Mouse (Mus musculus): ENCODE data around the gene Mrtfa.

Gene Mrtfa

DNA sequence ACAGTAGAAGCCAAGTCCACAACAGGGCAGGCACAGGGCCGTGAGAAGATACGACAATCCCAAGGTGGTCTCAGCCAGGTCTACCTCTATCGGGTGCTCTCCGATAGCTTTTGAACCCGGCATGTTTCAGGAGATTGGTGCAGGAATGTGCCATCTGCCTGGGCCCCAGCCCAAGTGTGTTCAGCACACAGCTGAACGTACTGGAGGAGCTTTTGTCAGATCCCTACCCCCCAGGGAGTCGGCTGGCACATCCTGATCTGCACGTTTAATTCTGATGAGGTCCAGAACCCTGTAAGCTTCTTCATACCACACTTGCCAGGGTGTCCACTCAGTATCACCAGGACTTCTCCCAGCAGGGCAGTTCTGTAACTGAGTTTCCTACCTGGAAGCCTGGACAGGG lies 127.9 kb downstream of the Mrtfa start:
- peak; percentile 34 to 44 for DNase-seq

DNA sequence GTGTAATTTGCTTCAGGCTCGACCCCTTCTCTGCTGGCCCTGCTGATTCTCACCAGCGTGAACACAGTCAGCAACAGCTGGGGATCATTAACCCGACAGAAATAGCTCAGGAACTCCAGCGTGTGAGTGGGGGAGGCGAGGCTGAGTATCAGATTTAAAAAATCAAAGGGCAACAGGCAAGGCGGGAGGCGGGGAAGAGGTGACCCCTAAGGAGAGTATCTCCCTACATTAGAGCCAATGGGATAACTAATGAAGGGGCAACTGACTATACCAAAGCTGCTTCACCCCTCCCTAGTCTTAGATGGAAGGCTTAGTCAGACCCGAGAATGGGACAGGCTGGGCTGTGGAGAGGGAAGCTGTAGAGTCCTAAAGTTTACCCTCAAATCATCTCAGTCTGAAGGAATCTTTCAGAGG lies 128.4 kb downstream of the Mrtfa start:
- DNase-seq = peak; percentile 79 to 85

DNA sequence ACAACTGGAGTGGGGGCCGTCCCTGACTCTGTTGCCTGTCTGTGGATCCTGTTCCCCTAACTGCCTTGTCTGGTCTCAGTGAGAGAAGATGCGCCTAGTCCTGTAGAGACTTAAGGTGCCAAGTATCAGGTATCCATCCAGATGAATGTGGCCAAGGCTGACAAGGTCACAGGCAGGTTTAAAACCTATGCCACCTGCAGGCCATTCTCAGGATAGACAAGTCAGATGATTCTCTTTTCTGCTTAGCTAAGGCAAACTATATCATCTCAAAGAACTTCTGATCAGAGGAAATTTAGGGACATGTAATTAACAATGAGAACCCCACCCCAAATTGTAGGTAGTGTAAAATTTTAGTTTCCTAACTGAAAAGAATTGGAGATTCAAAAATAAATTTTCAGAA lies 129.6 kb downstream of the Mrtfa start:
- peak; percentile 17 to 24 for DNase-seq

DNA sequence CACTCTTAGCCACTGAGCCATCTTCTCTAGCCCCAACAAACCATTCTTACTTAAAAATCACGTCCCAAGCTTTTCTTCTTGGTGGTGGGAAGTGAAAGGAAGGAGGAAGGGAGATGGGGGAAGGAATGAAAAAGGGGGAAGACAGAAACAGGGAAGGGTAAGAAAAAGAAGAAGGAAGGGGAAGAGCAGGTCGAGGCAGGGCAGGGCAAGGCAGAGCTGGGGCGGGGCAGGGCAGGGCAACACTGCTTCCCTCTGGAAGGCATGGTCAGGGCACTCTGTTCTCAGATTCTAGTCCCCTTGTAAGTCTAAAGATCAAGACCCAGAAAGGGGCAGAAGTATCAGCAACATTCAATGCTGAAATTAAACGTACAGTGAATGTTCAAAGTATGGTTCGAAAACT lies 132.8 kb downstream of the Mrtfa start:
- no peak for DNase-seq

DNA sequence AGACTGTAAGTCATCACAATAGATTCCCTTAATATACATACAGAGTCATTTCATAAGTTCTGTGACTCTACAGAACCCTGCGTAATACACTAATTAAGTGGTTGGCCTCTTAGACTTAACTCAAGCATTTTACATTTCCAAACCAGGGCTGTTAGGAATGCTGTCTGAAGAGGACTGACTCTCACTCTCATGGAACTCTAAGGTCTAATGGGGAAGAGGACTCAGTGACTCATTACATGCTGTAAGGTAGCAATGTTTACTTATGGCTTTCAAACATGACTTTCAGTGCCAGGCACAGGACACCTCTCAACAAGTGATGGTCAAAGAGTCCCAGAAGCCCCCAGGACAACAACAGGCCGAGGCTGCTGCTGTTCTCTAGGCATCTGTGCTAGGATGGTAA lies 135.1 kb downstream of the Mrtfa start:
- DNase-seq = no peak

DNA sequence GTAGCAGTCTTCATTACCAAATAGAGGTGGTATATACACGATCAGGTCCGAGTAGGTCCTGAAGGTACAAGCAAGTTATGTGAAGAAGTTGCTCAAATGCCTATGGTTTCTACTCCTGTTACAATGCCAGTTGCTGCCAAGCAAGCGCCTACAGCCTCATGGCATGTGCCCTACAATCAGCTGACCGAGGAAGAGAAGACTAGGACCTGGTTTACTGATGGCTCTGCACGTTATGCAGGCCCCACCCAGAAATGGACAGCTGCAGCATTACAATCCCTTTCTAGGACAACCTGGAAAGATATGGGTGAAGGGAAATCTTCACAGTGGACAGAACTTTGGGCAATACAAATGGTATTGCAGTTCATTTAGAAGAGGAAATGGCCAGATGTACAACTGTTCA lies 138.1 kb downstream of the Mrtfa start:
- no peak for DNase-seq

DNA sequence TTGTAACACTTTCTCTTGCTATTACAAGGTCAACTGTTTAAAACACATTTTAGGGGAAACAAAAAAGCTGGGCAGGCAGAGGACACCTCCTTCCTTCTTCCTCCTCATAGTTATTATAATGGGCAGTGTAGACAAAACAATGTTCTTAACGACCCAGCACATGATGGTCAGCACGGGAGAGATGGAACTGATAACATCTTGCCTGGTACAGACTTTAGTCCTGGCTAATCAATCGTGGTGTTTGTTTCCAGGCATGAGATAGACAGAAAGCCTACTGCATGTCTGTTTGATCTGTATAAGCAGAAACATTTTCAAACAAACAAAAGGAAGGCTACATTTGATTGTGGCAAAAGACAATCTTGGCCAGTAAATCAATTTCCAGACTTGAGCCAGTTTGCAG lies 140.1 kb downstream of the Mrtfa start:
- DNase-seq = no peak

DNA sequence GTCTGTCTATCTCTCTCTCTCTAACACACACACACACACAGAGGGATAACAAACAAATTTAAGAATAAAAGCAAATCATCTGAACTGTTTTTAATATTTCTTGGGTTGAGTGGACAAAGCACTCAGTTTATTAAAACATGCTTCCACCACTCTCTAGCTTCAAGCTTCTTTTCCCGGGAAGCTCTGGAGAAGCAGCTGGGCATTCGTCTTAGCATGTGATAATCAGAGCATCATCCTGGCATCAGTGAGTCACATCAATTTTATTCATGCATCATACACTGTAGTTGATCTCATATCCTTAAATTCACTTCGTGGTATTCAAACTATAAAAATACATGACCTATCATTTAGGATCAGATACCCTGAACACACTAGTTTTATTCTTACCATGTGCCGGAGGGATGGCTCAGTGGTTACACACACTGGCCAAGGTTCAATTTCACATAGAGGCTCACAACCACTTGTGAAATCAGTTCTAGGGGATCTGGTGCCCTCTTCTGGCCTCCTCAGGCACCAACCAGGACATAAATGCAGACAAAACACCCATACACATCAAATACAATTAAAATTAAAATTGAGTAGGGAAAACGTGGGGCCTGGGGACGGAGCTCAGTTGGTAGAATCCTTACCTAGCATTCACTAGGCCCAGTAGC lies 141.0 kb downstream of the Mrtfa start:
- DNase-seq = peak; percentile 35 to 71

DNA sequence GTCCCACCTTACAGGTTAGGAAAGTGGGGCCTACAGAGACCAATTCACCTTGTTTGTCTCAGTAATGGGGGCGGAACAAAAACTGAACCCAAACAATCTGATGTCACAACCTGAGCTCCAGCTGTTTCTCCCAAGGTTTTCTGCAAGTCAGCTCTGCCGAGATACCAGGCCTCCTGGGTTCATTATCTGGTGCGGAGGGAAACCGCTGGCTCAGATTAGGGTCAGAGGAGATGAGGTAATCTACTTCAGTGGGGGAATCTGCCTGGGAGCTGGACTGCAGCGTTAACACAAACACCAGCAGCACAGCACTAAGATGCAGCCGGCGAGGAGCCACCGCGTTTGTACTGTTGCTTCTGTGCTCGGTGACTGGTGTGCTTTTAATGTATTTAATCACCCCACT lies 143.1 kb downstream of the Mrtfa start:
- DNase-seq = no peak

DNA sequence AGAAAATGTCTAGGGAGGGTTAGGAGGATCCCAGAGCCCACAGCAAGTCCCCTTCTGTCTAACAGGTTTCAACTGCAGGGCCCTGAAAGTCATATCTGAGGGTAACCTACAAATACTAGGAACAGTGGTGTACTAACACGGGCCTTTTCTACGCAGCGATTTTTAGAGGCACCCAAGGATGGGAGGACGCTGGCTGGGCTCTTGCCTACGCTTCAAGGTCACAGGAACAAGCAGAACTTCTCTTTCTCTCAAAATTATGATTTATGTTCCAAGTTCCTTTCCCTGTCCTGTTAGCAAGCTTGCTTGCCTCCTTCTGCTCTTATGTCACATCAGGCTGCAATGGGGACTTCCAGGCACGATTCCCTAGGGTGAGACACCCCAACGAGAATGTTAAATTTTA lies 144.5 kb downstream of the Mrtfa start:
- DNase-seq = no peak

DNA sequence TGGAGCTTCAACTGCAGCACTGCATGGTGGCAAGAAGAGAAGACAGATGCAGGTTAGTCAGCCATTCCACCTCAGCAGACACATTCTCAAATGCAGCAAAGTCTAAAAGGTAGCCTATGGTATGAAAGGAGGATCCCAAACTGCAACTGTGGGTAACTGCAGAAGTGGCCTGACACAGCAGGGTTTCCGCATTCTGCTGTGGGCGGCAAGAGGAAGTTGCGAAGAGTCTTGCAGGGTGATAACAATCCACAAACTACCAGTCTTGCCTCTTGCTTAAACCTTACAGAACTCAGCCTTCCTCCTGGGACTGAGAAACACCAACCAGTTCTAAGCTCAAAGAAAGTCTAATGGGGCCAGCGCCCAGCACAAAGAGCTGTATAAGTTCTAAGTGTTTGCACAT lies 145.2 kb downstream of the Mrtfa start:
- DNase-seq = no peak

DNA sequence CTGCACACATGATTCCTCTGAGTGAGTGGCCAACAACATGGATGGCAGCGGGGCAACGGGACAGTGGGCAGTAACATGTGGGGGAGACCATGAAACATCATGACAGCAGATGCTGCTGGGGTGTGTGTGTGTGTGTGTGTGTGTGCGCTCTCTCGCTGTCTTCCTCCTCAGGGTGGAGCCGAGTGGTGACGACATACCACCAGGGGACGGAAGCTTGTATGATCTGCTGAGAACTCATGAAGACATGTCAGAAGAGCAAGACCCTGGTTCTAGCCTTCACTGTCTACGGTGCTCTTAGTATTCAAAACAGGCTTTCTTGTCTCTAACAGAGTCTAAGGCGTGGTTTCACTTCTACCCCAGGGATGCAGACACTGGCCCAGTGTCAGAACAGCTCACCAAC lies 146.1 kb downstream of the Mrtfa start:
- DNase-seq = no peak

DNA sequence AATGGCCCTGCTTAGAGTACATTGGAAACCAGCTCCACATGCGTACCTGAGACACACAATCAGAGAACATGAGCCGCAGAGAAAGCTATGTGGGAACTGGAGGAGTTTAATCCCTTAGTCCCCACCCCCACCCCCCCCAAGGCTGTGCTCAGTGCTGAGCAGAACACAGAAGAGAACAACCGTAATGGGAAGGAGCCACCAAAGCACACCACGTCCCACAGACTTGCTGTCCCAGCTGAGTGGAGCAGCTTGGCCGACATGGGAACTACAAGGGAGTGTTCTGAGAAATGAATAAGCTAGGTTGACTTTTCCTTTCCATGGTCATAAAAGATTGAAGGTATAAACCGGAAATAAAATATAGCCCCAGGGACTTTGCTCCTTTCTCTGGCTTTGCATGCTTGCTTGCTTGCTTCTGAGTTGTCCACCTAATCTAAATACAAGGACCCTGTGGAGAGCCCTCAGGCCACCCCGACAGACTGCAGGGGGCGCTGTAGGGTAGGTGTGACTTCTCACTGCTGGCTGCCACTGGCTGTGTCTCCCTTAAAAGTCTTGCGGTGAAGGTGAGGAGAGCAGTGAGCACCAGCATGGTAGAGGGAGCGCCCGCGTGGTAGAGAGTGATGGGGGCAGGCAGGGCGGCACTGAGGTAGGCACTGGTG lies 148.2 kb downstream of the Mrtfa start:
- DNase-seq = peak; percentile 40 to 76

DNA sequence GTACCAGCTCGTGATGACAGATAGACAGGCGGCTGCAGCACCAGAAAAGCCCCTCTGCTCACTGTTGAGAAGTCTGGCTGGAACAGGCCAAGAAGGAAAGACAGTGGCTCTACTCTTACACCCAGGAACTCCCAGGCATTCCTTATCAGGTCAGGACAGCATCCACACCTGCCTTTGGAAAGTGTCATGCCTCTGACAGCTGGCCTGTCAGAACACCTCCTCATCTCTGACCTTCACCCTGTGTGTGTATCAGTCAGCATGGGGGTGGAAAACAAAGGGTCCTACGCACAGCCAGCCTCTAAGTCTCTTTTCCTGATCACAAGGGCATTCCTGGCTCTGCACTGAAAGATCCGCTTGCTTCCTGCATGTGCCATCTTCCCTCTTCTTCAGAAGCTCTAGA lies 148.8 kb downstream of the Mrtfa start:
- no peak for DNase-seq

DNA sequence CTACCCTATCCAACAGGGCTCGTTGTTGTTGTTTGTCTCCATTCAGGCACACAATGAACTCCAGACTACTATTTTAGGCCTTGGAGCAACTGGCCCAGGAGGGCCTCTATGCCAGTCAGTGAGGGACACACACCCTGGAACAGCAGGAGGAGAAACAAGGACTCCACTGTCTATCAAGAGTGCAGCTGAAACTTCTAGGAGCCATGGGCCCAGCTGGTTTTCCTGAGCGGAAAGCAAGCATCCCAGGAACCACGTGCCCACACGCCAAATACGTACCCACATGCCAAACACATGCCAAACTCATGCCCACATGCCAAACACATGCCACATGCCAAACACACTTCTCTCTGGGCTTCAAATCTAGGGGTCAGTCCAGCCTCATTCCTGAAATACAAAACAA lies 152.1 kb downstream of the Mrtfa start:
- no peak for DNase-seq

DNA sequence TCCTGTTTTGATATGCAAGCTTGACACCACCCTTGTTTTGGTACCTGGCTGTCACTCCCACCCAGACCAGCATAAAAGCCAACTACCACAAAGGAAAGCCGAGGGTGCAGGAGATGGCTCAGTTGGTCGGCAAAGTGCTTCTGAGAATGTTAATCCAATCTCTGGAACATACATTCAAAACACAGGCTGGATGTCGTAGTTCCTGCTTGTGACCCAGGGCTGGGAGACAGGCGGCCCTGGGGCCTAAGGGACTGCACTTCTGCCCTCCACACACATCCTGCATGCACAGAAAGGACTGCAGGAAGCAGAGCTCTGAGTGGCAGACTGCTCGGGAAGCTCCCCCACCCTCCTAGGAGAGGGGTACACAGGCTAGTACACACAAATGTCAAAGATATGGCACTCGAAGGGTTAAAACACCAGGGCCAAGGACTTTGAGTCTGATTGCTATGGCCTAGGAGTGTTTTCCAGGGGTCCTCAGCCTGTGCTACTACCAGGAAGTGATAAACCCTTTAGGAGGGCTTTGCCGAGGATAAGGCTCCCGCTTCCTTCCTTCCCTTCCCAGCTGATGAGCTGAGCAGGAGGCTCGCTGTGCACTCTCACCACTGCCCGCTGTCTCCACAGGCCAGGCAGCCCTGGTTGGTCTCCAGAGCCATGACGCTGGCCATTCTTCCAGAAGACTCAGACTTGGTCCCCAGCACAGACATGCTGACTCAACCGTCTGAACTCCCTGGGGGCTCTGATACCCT lies 155.0 kb downstream of the Mrtfa start:
- peak in 1 of 2 experiments; percentile 30 for DNase-seq

DNA sequence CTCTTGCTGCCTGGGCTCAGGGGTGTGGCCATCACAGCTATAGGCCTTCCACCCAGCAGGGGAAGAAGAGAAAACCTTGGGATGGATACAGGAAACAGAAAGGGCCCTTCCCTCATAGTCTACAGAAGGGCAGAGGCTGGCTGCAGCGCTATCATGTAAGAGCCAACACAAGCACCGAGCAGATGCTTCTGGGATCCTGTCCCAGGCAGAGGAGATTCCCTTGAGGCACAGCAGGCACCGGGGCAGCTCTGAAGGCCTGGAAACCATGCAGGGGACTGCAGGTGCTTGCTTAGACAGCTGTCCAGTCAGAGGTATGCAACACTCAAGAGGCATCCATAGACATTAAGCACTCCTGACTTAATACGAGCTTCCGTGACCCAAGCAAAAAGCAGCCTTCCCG lies 156.4 kb downstream of the Mrtfa start:
- DNase-seq = no peak

DNA sequence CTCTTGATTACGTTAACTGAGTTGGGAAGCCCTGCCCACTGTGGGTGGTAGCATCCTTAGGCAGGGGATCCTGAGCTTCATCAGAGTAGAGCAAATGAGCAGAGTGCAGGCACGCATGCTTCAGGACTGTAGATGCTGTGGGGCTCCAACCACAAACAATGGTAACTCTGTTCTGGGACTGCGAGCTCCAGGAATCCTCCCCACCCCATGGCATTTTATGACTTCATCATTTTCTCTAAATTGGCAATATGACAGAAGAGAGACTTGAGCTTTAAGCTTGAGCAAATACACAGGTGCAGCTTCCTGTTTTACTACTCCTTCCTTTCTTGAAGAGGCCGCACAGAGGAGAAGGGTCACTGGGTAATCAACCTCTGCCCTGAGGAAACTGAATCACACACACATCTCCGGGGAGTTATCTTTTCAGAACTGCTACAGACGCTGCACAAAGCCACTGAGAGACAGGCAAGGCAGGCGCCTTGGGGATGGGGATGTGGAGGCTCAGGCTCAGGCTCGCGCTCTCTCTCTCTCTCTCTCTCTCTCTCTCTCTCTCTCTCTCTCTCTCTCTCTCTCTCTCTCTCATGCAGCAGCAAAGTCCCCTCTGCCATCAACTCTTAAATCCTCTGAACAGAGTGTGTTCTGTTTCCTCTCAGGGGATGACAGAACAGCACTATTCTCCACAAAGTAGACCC lies 157.5 kb downstream of the Mrtfa start:
- no peak for DNase-seq

DNA sequence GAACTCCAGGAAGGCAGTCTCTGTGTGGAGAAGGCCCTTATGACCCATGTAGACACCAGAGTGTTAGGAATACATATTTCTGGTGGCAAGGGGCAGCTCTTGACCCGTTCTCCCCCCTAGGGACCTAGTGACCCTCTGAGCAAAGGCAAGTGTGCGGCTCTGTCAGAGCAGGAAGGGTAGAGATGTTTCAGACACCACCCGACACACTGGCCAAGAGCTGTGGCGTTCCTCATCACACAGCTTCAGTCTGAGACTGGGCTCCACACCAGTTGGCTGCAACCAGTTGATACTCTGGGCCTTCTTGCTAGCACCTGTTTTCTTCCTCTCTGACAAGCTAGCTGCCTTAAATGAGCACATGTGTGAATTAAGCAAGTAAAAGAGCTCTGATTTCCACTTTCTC lies 158.9 kb downstream of the Mrtfa start:
- DNase-seq = peak in 1 of 2 experiments; percentile 31

DNA sequence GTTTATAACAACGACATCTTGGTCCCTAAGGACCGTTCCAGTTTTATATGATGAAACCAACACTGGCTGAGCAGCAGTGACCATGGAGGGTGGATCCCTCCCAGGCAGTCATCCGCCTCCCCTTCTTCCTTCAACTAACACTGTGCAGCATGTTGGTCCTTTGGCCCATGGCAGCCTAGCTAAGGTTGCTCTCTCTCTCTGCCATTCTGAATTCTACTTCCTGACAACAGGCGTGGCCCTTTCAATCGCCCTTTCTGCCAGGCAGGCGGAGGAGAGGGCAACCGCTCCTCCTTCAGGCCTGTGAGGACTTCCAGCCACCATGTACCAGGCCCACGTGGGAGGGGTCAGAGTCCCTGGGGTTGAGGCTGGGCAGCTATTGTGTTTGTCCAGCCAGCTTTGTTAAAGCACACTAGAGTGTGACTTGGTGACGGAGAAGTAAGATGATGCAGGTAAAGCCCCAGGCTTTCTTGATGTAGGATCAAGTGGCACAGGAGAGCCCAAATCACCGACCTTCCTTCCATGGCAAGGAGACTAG lies 159.6 kb downstream of the Mrtfa start:
- peak; percentile 63 to 74 for DNase-seq

DNA sequence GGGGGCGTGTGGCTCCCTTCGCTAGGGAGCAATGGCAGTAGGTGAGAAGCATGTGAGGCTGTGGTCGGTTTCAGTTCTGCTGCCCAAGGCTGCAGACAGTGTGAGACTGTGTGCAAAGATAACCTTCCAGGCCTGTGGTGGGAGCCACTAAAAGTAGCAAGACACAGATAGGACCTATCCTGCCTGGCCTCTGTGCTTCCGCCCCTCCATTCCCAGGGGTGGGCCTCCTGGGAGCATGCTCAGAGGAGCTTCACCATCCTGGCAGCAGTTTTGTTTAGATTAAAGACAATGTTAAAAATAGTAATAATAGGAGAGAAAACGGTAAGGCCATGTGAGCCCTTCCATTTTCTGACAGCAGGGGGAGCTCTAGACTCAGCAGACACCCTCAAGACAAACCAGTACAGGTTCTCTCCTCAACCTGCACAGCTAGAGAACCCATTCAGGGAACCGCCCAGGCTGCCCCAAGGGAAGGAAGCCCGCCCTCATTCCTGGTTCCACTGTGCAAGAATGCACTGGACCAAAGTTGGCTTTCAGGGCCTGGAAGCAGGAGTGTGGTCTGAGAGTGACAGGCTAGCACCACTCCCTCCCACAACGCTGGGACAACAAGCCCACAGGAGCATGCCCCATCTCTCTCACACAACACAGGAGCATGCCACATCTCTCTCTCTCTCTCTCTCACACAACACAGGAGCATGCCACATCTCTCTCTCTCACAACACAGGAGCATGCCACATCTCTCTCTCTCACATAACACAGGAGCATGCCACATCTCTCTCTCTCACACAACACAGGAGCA lies 163.0 kb downstream of the Mrtfa start:
- peak; percentile 73 to 89 for DNase-seq

DNA sequence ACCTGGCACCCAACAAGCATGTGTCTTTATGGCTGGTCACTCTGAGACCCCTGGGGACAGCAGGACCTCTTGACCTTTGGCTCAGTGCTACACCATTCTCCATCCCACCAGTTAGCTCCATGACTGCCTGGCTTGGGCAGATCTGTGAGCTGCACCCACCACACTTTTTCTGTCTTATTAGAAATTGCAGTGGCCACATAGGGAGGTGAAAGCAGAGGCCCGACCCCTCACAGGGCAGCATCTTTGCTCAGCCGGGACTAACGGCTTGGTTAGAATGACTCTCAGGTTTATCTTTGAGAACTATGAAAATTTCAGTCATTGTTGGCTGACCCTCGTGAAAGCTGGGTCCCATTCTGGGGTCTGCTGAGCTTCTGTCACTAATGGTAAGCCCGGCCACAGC lies 163.7 kb downstream of the Mrtfa start:
- DNase-seq = no peak
